Mouse (Mus musculus): Measurements from ENCODE around the gene Klk1b22. TPM values are rescaled to one million over a fixed set of nuclear protein-coding genes. Genes with fewer than 3 reads are reported as not detected.
"Not testable (repeated sequence)": the region's sequence is repeated elsewhere in the genome, so short reads cannot be mapped to it uniquely, and the experiment has no call there.

Klk1b22 gene
- polyA plus RNA-seq (2015; fragmentation: Nextera tagmentation; extraction: Ambion mirVana) = not detected in 2 replicates

GRCm38 (mm10) chr7:44112373-44112772 lies at the start of gene Klk1b22:
Gene Klk1b22, plus strand, starts transcription at chr7:44112673.
- ATAC-seq (ENCODE audit: low FRiP score, low read depth) = no peak
- Histone ChIP-seq H3K4me1 (no peaks in the 10 kb centered on the region), H3K36me3 (no peaks in the 10 kb centered on the region), H3K9ac (no peak within 1 kb of the TSS), H3K4me2 (replicated peaks) (no peak within 1 kb of the TSS), H3K9me3 (no peaks in the 10 kb centered on the region), H3K4me3 (no peak within 1 kb of the TSS), H3K27me3 (no peaks in the 10 kb centered on the region), H3K27ac (no peak within 1 kb of the TSS)
- 63% methylated on average over 4 of the region's 4 CpGs for WGBS

GRCm38 (mm10) chr7:44072117-44072516 lies 40.4 kb upstream of the Klk1b22 start:
- Histone ChIP-seq H3K4me2 (replicated peaks) (no peak overlapping the region), H3K9ac (no peak overlapping the region), H3K36me3 (no peaks in the 10 kb centered on the region), H3K27me3 (no peaks in the 10 kb centered on the region), H3K4me1 (no peaks in the 10 kb centered on the region), H3K9me3 (no peaks in the 10 kb centered on the region), H3K27ac (no peak overlapping the region), H3K4me3 (no peak overlapping the region)
- 75% methylated on average over 2 of the region's 2 CpGs for WGBS
- ATAC-seq (ENCODE audit: low FRiP score, low read depth) = no peak

GRCm38 (mm10) chr7:44077703-44078102 lies 34.8 kb upstream of the Klk1b22 start:
- Histone ChIP-seq H3K36me3 (no peaks in the 10 kb centered on the region), H3K9ac (no peak overlapping the region), H3K4me1 (no peaks in the 10 kb centered on the region), H3K27ac (no peak overlapping the region), H3K4me3 (no peak overlapping the region), H3K27me3 (no peaks in the 10 kb centered on the region), H3K4me2 (replicated peaks) (no peak overlapping the region), H3K9me3 (0 out of 2 replicates have a peak, but pooled peaks cover under 1% of the 10 kb centered on the region)
- WGBS = 38% methylated on average over 1 of the region's 1 CpGs
- no peak for ATAC-seq (ENCODE audit: low FRiP score, low read depth)

GRCm38 (mm10) chr7:44096111-44096510 lies 16.4 kb upstream of the Klk1b22 start:
- Histone ChIP-seq H3K9ac (no peak overlapping the region), H3K4me1 (no peaks in the 10 kb centered on the region), H3K27ac (no peak overlapping the region), H3K4me2 (replicated peaks) (no peak overlapping the region), H3K9me3 (no peaks in the 10 kb centered on the region), H3K27me3 (no peaks in the 10 kb centered on the region), H3K36me3 (no peaks in the 10 kb centered on the region), H3K4me3 (no peak overlapping the region)
- WGBS = 93% methylated on average over 1 of the region's 1 CpGs
- no peak for ATAC-seq (ENCODE audit: low FRiP score, low read depth)

- not testable (repeated sequence) for H3K27ac ChIP-seq; H3K9me3 ChIP-seq; H3K4me3 ChIP-seq; H3K4me2 ChIP-seq (replicated peaks); H3K36me3 ChIP-seq; ATAC-seq (ENCODE audit: low FRiP score, low read depth); H3K27me3 ChIP-seq; H3K4me1 ChIP-seq; H3K9ac ChIP-seq
- 65% methylated on average over 3 of the region's 3 CpGs for whole genome bisulfite sequencing
These were observed 10.4 kb upstream of the Klk1b22 start, which contains the start of gene Klk1b21 for GRCm38 (mm10) chr7:44102028-44102427. Gene Klk1b21, plus strand, starts transcription at chr7:44102328.

- Histone ChIP-seq H3K36me3 (no peaks in the 10 kb centered on the region), H3K4me3 (no peak overlapping the region), H3K27me3 (no peaks in the 10 kb centered on the region), H3K27ac (no peak overlapping the region), H3K4me2 (replicated peaks) (no peak overlapping the region), H3K4me1 (no peaks in the 10 kb centered on the region), H3K9ac (no peak overlapping the region), H3K9me3 (no peaks in the 10 kb centered on the region)
- ATAC-seq (ENCODE audit: low FRiP score, low read depth) = no peak
- WGBS = 88% methylated on average over 6 of the region's 6 CpGs
These were observed 11.0 kb downstream of the Klk1b22 start for GRCm38 (mm10) chr7:44123445-44123844.

GRCm38 (mm10) chr7:44136467-44136866 lies 24.0 kb downstream of the Klk1b22 start, which contains the start of gene Klk1b16:
Gene Klk1b16, plus strand, starts transcription at chr7:44136767.
- Histone ChIP-seq H3K27me3 (no peaks in the 10 kb centered on the region), H3K9me3 (no peaks in the 10 kb centered on the region), H3K4me1 (no peaks in the 10 kb centered on the region), H3K4me3 (no peak within 1 kb of the TSS), H3K9ac (no peak within 1 kb of the TSS), H3K36me3 (no peaks in the 10 kb centered on the region), H3K27ac (no peak within 1 kb of the TSS), H3K4me2 (replicated peaks) (no peak within 1 kb of the TSS)
- WGBS = 87% methylated on average over 3 of the region's 3 CpGs
- no peak for ATAC-seq (ENCODE audit: low FRiP score, low read depth)

Other genes starting within 250 kb of the Klk1b22 start
- 0.20 and 0.27 TPM in 2 replicates for gene Klk4, start 231.5 kb upstream of the Klk1b22 start, polyA plus RNA-seq (2015; fragmentation: Nextera tagmentation; extraction: Ambion mirVana)
- not detected in 2 replicates for gene Klk15, start 178.9 kb upstream of the Klk1b22 start, polyA plus RNA-seq (2015; fragmentation: Nextera tagmentation; extraction: Ambion mirVana)
- not detected in 2 replicates for gene Klk1b8, start 162.0 kb upstream of the Klk1b22 start, polyA plus RNA-seq (2015; fragmentation: Nextera tagmentation; extraction: Ambion mirVana)
- not detected in 2 replicates for gene Klk1b1, start 145.9 kb upstream of the Klk1b22 start, polyA plus RNA-seq (2015; fragmentation: Nextera tagmentation; extraction: Ambion mirVana)
- not detected in 2 replicates for gene Klk1b9, start 136.6 kb upstream of the Klk1b22 start, polyA plus RNA-seq (2015; fragmentation: Nextera tagmentation; extraction: Ambion mirVana)
- gene Klk1b11, start 116.8 kb upstream of the Klk1b22 start, polyA plus RNA-seq (2015; fragmentation: Nextera tagmentation; extraction: Ambion mirVana) = not detected in 2 replicates
- gene Klk1b26, start 100.5 kb upstream of the Klk1b22 start, polyA plus RNA-seq (2015; fragmentation: Nextera tagmentation; extraction: Ambion mirVana) = not detected in 2 replicates
- gene Klk1b27, start 60.4 kb upstream of the Klk1b22 start, polyA plus RNA-seq (2015; fragmentation: Nextera tagmentation; extraction: Ambion mirVana) = not detected in 2 replicates
- not detected in 2 replicates for gene Klk1b21, start 10.3 kb upstream of the Klk1b22 start, polyA plus RNA-seq (2015; fragmentation: Nextera tagmentation; extraction: Ambion mirVana)
- not detected in 2 replicates for gene Klk1b16, start 24.1 kb downstream of the Klk1b22 start, polyA plus RNA-seq (2015; fragmentation: Nextera tagmentation; extraction: Ambion mirVana)
- gene Klk1b24, start 75.6 kb downstream of the Klk1b22 start, polyA plus RNA-seq (2015; fragmentation: Nextera tagmentation; extraction: Ambion mirVana) = not detected in 2 replicates
- not detected in 2 replicates for gene Klk1b3, start 85.5 kb downstream of the Klk1b22 start, polyA plus RNA-seq (2015; fragmentation: Nextera tagmentation; extraction: Ambion mirVana)
- gene Klk1b4, start 94.8 kb downstream of the Klk1b22 start, polyA plus RNA-seq (2015; fragmentation: Nextera tagmentation; extraction: Ambion mirVana) = not detected in 2 replicates
- not detected in 2 replicates for gene Klk1b5, start 103.3 kb downstream of the Klk1b22 start, polyA plus RNA-seq (2015; fragmentation: Nextera tagmentation; extraction: Ambion mirVana)
- gene Klk1, start 112.7 kb downstream of the Klk1b22 start, polyA plus RNA-seq (2015; fragmentation: Nextera tagmentation; extraction: Ambion mirVana) = not detected in 2 replicates
- 0.17 TPM in 1 of 2 replicates, not detected in the other for gene Gm36864, start 123.5 kb downstream of the Klk1b22 start, polyA plus RNA-seq (2015; fragmentation: Nextera tagmentation; extraction: Ambion mirVana)
- gene 1700028J19Rik, start 134.0 kb downstream of the Klk1b22 start, polyA plus RNA-seq (2015; fragmentation: Nextera tagmentation; extraction: Ambion mirVana) = 0.78 and 0.94 TPM in 2 replicates
- 222 and 224 TPM in 2 replicates for gene 2410002F23Rik, start 134.0 kb downstream of the Klk1b22 start, polyA plus RNA-seq (2015; fragmentation: Nextera tagmentation; extraction: Ambion mirVana)
- gene Acp4, start 144.7 kb downstream of the Klk1b22 start, polyA plus RNA-seq (2015; fragmentation: Nextera tagmentation; extraction: Ambion mirVana) = 0.14 TPM in 1 of 2 replicates, not detected in the other
- gene Gm15517, start 148.8 kb downstream of the Klk1b22 start, polyA plus RNA-seq (2015; fragmentation: Nextera tagmentation; extraction: Ambion mirVana) = 1.2 TPM in 1 of 2 replicates, not detected in the other
- gene Clec11a, start 194.2 kb downstream of the Klk1b22 start, polyA plus RNA-seq (2015; fragmentation: Nextera tagmentation; extraction: Ambion mirVana) = 5.6 and 6.3 TPM in 2 replicates
- gene Shank1, start 197.6 kb downstream of the Klk1b22 start, polyA plus RNA-seq (2015; fragmentation: Nextera tagmentation; extraction: Ambion mirVana) = 3.1 and 3.3 TPM in 2 replicates

Measured in limb, embryonic 13.5 days (tissue).